Mouse (Mus musculus) CH12.LX (cell line): ENCODE data around the gene Fam163b. TPM values are rescaled to one million over a fixed set of nuclear protein-coding genes. Genes with fewer than 3 reads are reported as not detected.

Source experiments
- DNase-seq: peaks from one replicate; pipeline ENCODE4 v3.0.0-alpha.2; 2013; ENCODE audit errors: extremely low read depth
- H3K27ac ChIP-seq: 2 replicates; pipeline ENCODE4 v1.5.1; 2012; ENCODE audit warnings: low read depth, mild to moderate bottlenecking, control low read depth, moderate library complexity; ENCODE audit not compliant: insufficient read depth
- H3K27me3 ChIP-seq: replicated peaks from 2 replicates; pipeline ENCODE3; 2012; ENCODE audit warnings: inconsistent platforms
- H3K36me3 ChIP-seq, 2 experiments: replicated peaks in 1 of 2; 2 replicates each; pipeline versions ENCODE3 to v1.6.1; 2012; ENCODE audit warnings: inconsistent platforms in 1 of 2, low read length in 1 of 2, mild to moderate bottlenecking in 1 of 2, mixed read lengths in 1 of 2, moderate library complexity in 1 of 2; ENCODE audit not compliant: control insufficient read depth in 1 of 2, insufficient read depth in 1 of 2
- H3K4me1 ChIP-seq, 2 experiments: 2 replicates each; pipeline ENCODE4 v1.6.1; 2012; ENCODE audit warnings: inconsistent platforms in 1 of 2, moderate library complexity in 1 of 2; ENCODE audit not compliant: insufficient read depth in 2 of 2, control insufficient read depth in 1 of 2
- H3K4me2 ChIP-seq: 2 replicates; pipeline ENCODE4 v1.6.1; 2012; ENCODE audit warnings: low read depth, mild to moderate bottlenecking, control low read depth; ENCODE audit not compliant: poor library complexity, insufficient read depth, severe bottlenecking
- H3K4me3 ChIP-seq, 3 experiments: fragments of 150-350 bp in 1 of 3; sonication (generic) in 1 of 3; replicated peaks in 1 of 3; 2 replicates each; pipeline versions ENCODE3 to v1.5.1; 2011 to 2012; ENCODE audit warnings: low read depth in 2 of 3, low read length in 2 of 3, mild to moderate bottlenecking in 2 of 3, moderate library complexity in 2 of 3, control low read depth in 1 of 3, improper control_type of control experiment in 1 of 3, inconsistent platforms in 1 of 3, mixed read lengths in 1 of 3; ENCODE audit not compliant: poor library complexity in 1 of 3
- H3K79me2 ChIP-seq: replicated peaks from 2 replicates; pipeline ENCODE4 v1.6.1; 2012; ENCODE audit warnings: mild to moderate bottlenecking, moderate library complexity; ENCODE audit not compliant: control insufficient read depth, poor library complexity, insufficient read depth, severe bottlenecking; ENCODE audit errors: extremely low read depth
- H3K9ac ChIP-seq: 2 replicates; pipeline ENCODE4 v1.6.1; 2012; ENCODE audit warnings: low read depth, mild to moderate bottlenecking, control low read depth, moderate library complexity; ENCODE audit not compliant: insufficient read depth
- H3K9me3 ChIP-seq: replicated peaks from 2 replicates; pipeline ENCODE3; 2012; ENCODE audit warnings: low read length, inconsistent platforms, mixed read lengths
- CTCF ChIP-seq, 2 experiments: IDR thresholded peaks in 1 of 2; conservative IDR thresholded peaks in 1 of 2; 2 replicates each; pipeline ENCODE4 v1.5.1; 2011 to 2012; ENCODE audit warnings: low read depth in 2 of 2, low read length in 2 of 2, improper control_type of control experiment in 1 of 2, inconsistent platforms in 1 of 2, mild to moderate bottlenecking in 1 of 2, moderate library complexity in 1 of 2
- E2F4 ChIP-seq: IDR thresholded peaks from 2 replicates; pipeline ENCODE4 v1.6.1; 2011; ENCODE audit warnings: low read depth, low read length, improper control_type of control experiment; ENCODE audit not compliant: insufficient replicate concordance
- EP300 ChIP-seq: IDR thresholded peaks from 2 replicates; pipeline ENCODE4 v1.6.1; 2011; ENCODE audit warnings: low read length, improper control_type of control experiment
- HCFC1 ChIP-seq: IDR thresholded peaks from 2 replicates; pipeline ENCODE4 v1.6.1; 2012; ENCODE audit warnings: low read depth, mild to moderate bottlenecking, inconsistent platforms, low read length, improper control_type of control experiment
- IRF4 ChIP-seq: IDR thresholded peaks from 2 replicates; pipeline ENCODE4 v1.6.1; 2014; ENCODE audit warnings: low read depth, mild to moderate bottlenecking, inconsistent platforms, low read length, improper control_type of control experiment
- JUND ChIP-seq: conservative IDR thresholded peaks from 2 replicates; pipeline ENCODE4 v1.6.1; 2011; ENCODE audit warnings: low read depth, low read length, improper control_type of control experiment
- KAT2A ChIP-seq: IDR thresholded peaks from 2 replicates; pipeline ENCODE4 v1.6.1; 2012; ENCODE audit warnings: low read length, improper control_type of control experiment, inconsistent platforms; ENCODE audit not compliant: insufficient replicate concordance
- MAZ ChIP-seq: IDR thresholded peaks from 2 replicates; pipeline ENCODE4 v1.6.1; 2012; ENCODE audit warnings: low read depth, mild to moderate bottlenecking, inconsistent platforms, low read length, improper control_type of control experiment, moderate library complexity
- MXI1 ChIP-seq: IDR thresholded peaks from 2 replicates; pipeline ENCODE4 v1.6.1; 2011; ENCODE audit warnings: mild to moderate bottlenecking, low read depth, low read length, improper control_type of control experiment
- MYC ChIP-seq: IDR thresholded peaks from 2 replicates; pipeline ENCODE4 v1.6.1; 2011; ENCODE audit warnings: low read depth, mild to moderate bottlenecking, improper control_type of control experiment, low read length
- NRF1 ChIP-seq: IDR thresholded peaks from 2 replicates; pipeline ENCODE4 v1.6.1; 2014; ENCODE audit warnings: low read depth, mild to moderate bottlenecking, inconsistent platforms, low read length, improper control_type of control experiment, moderate library complexity
- PAX5 ChIP-seq: IDR thresholded peaks from 2 replicates; pipeline ENCODE4 v1.6.1; 2012; ENCODE audit warnings: low read length, inconsistent platforms, mixed read lengths
- POLR2A ChIP-seq: IDR thresholded peaks from 2 replicates; pipeline ENCODE4 v1.6.1; 2011; ENCODE audit warnings: low read depth, mild to moderate bottlenecking, improper control_type of control experiment, low read length
- RAD21 ChIP-seq: IDR thresholded peaks from 2 replicates; pipeline ENCODE4 v1.6.1; 2011; ENCODE audit warnings: low read depth, mild to moderate bottlenecking, low read length, improper control_type of control experiment, moderate library complexity
- SMC3 ChIP-seq: IDR thresholded peaks from 2 replicates; pipeline ENCODE4 v1.6.1; 2011; ENCODE audit warnings: low read depth, low read length, improper control_type of control experiment
- TCF12 ChIP-seq: IDR thresholded peaks from 2 replicates; pipeline ENCODE4 v1.6.1; 2014; ENCODE audit warnings: low read depth, mild to moderate bottlenecking, inconsistent platforms, low read length, improper control_type of control experiment
- UBTF ChIP-seq: IDR thresholded peaks from 2 replicates; pipeline ENCODE4 v1.6.1; 2012; ENCODE audit warnings: low read depth, mild to moderate bottlenecking, inconsistent platforms, low read length, improper control_type of control experiment, moderate library complexity
- USF1 ChIP-seq: IDR thresholded peaks from 2 replicates; pipeline ENCODE4 v1.6.1; 2014; ENCODE audit warnings: low read depth, mild to moderate bottlenecking, inconsistent platforms, low read length, improper control_type of control experiment
- ZC3H11A ChIP-seq: IDR thresholded peaks from 2 replicates; pipeline ENCODE4 v1.6.1; 2012; ENCODE audit warnings: low read depth, mild to moderate bottlenecking, inconsistent platforms, low read length, improper control_type of control experiment
- ZMIZ1 ChIP-seq: IDR thresholded peaks from 2 replicates; pipeline ENCODE4 v1.6.1; 2012; ENCODE audit warnings: low read depth, mild to moderate bottlenecking, inconsistent platforms, low read length, improper control_type of control experiment
- ZNF384 ChIP-seq: IDR thresholded peaks from 2 replicates; pipeline ENCODE4 v1.6.1; 2012; ENCODE audit warnings: low read depth, low read length, improper control_type of control experiment, inconsistent platforms
- dilution Hi-C: fragments of 300-500 bp; cut with MboI; formaldehyde crosslinking; loops from 2 replicates; pipeline ENCODE4 v1.14.3; 2020; ENCODE audit warnings: low sequenced_read_pairs; ENCODE audit not compliant: extremely low pct_unique_long_range_greater_than_20kb, extremely low pct_ligation_motif_present
- in situ Hi-C: fragments of 300-500 bp; cut with MboI; formaldehyde crosslinking; loops from 3 replicates; pipeline ENCODE4 v1.14.3; 2019; ENCODE audit warnings: low sequenced_read_pairs, low pct_ligation_motif_present, low pct_unique_long_range_greater_than_20kb, mixed read lengths
- polyA plus RNA-seq: library from polyadenylated mRNA; unstranded; fragments of >175 nt; gene quantifications from 2 replicates; pipeline ENCODE4 v1.2.1, GENCODE M21; 2012; ENCODE audit warnings: low read depth; ENCODE audit not compliant: insufficient read length
- total RNA-seq, 2 experiments: library from RNA; depleted of rRNA; stranded (reverse); fragments of 300-350 nt in 1 of 2; fragments of >200 nt in 1 of 2; gene quantifications; 2 replicates each; pipeline ENCODE4 v1.2.3; 2012 to 2014

Gene Fam163b
- total and polyA plus RNA-seq, 3 experiments, result not detected

GRCm38 (mm10) chr2:27096341-27096981, 45.8 kb downstream of the Fam163b start:
- Histone ChIP-seq H3K4me2 (no peak overlapping the region), H3K27ac (no peak overlapping the region), H3K9ac (no peak overlapping the region), H3K36me3 (no peaks in the 10 kb centered on the region), H3K27me3 (peaks cover 12% of the 10 kb centered on the region), H3K4me1 (peaks cover 0 to 42% of the 10 kb centered on the region in 2 experiments; a peak in 2 of 4 replicates), H3K9me3 (no peaks in the 10 kb centered on the region), H3K4me3 (no peak overlapping the region), H3K79me2 (no peaks in the 10 kb centered on the region)
- TF ChIP-seq ZNF384, result no peak
- no peak for TF ChIP-seq ZMIZ1
- no peak for TF ChIP-seq HCFC1
- TF ChIP-seq IRF4, result no peak
- no peak for TF ChIP-seq PAX5
- no peak for TF ChIP-seq MAZ
- TF ChIP-seq EP300, result no peak
- no peak for TF ChIP-seq MYC
- no peak for TF ChIP-seq SMC3
- no peak for TF ChIP-seq E2F4
- TF ChIP-seq JUND, result no peak
- no peak for TF ChIP-seq UBTF
- TF ChIP-seq RAD21, result no peak
- TF ChIP-seq ZC3H11A, result no peak
- no peak for TF ChIP-seq MXI1
- TF ChIP-seq USF1, result no peak
- TF ChIP-seq CTCF (conservative IDR thresholded peaks at IDR 0.05 in 1 of 2, IDR thresholded peaks at IDR 0.05 in 1 of 2; ENCODE audit: low read depth in 2 of 2, low read length in 2 of 2), result no peak
- TF ChIP-seq KAT2A, result no peak
- TF ChIP-seq TCF12, result no peak
- in situ Hi-C loops (loop anchor here (25.0 kb wide), 1 partner anchor 341 kb away; the partner anchor contains the start of genes Brd3os and Vav2), dilution Hi-C loops (no loop called here)
- DNase-seq, result no peak

- dilution Hi-C loops (no loop called here), in situ Hi-C loops (loop anchor here (25.0 kb wide), 1 partner anchor 342 kb away; the partner anchor contains the start of genes Brd3os and Vav2)
- Histone ChIP-seq H3K4me3 (no peak overlapping the region), H3K9ac (no peak overlapping the region), H3K4me2 (no peak overlapping the region), H3K79me2 (no peaks in the 10 kb centered on the region), H3K36me3 (no peaks in the 10 kb centered on the region), H3K27ac (no peak overlapping the region), H3K4me1 (peaks cover 0 to 39% of the 10 kb centered on the region in 2 experiments; a peak in 2 of 4 replicates), H3K27me3 (peaks cover 12% of the 10 kb centered on the region), H3K9me3 (no peaks in the 10 kb centered on the region)
- TF ChIP-seq ZMIZ1 (no peak), POLR2A (no peak), EP300 (no peak), MAZ (no peak), NRF1 (no peak)
- DNase-seq, result no peak
Measured at GRCm38 (mm10) chr2:27095178-27095577, 47.1 kb downstream of the Fam163b start.
